Mouse (Mus musculus) liver, embryonic 14.5 days (tissue): Measurements from ENCODE around the gene Pam. TPM values are rescaled to one million over a fixed set of nuclear protein-coding genes. Genes with fewer than 3 reads are reported as not detected.

Experiments used
- ATAC-seq: fragments of 200-750 bp; cut with Nextera tagmentation; 2 replicates; pipeline ENCODE4 v1.8.0; 2017; ENCODE audit warnings: moderate number of reproducible peaks, mild to moderate bottlenecking, moderate library complexity; ENCODE audit not compliant: insufficient read depth
- DNase-seq, 3 experiments: peaks; one replicate each; pipeline ENCODE4 v3.0.0-alpha.2; 2012 to 2013; ENCODE audit warnings: low read depth in 3 of 3, low spot score in 3 of 3
- H3K27ac ChIP-seq: fragments of 300-500 bp; sonication (generic); 2 replicates; pipeline ENCODE4 v1.5.1; 2014; ENCODE audit warnings: moderate library complexity, mild to moderate bottlenecking, control low read depth, inconsistent platforms
- H3K27me3 ChIP-seq: fragments of 300-500 bp; sonication (generic); 2 replicates; pipeline ENCODE4 v1.6.1; 2014; ENCODE audit warnings: mild to moderate bottlenecking, low read length, moderate library complexity; ENCODE audit not compliant: control insufficient read depth, insufficient read depth
- H3K36me3 ChIP-seq: fragments of 300-500 bp; sonication (generic); replicated peaks from 2 replicates; pipeline ENCODE4 v1.6.1; 2014; ENCODE audit warnings: low read depth; ENCODE audit not compliant: control insufficient read depth, insufficient read depth
- H3K4me1 ChIP-seq, 2 experiments: fragments of 200-500 bp in 1 of 2; fragments of 300-500 bp in 1 of 2; sonication (generic) in 1 of 2; replicated peaks; 2 replicates each; pipeline ENCODE4 v1.6.1; 2012 to 2014; ENCODE audit warnings: antibody characterized with exemption in 1 of 2, inconsistent platforms in 1 of 2, low read length in 1 of 2; ENCODE audit not compliant: control insufficient read depth in 2 of 2, insufficient read depth in 2 of 2
- H3K4me2 ChIP-seq: fragments of 300-500 bp; sonication (generic); 2 replicates; pipeline ENCODE4 v1.6.1; 2014; ENCODE audit warnings: low read depth, mild to moderate bottlenecking, control low read depth, moderate library complexity
- H3K4me3 ChIP-seq, 2 experiments: fragments of 200-500 bp in 1 of 2; fragments of 300-500 bp in 1 of 2; sonication (generic) in 1 of 2; 2 replicates each; pipeline ENCODE4 v1.5.1; 2012 to 2014; ENCODE audit warnings: low read depth in 2 of 2, low read length in 2 of 2, mild to moderate bottlenecking in 2 of 2, control low read depth in 1 of 2, inconsistent platforms in 1 of 2, moderate library complexity in 1 of 2; ENCODE audit not compliant: insufficient read depth in 1 of 2
- H3K9ac ChIP-seq: fragments of 300-500 bp; sonication (generic); replicated peaks from 2 replicates; pipeline ENCODE4 v1.6.1; 2014; ENCODE audit warnings: mild to moderate bottlenecking, control low read depth, moderate library complexity
- H3K9me3 ChIP-seq: fragments of 300-500 bp; sonication (generic); 2 replicates; pipeline ENCODE4 v1.6.1; 2016; ENCODE audit warnings: low read length, mixed read lengths; ENCODE audit not compliant: control insufficient read depth
- CTCF ChIP-seq: IDR thresholded peaks from 2 replicates; pipeline ENCODE4 v1.5.1; 2016; ENCODE audit warnings: antibody characterized with exemption, low read depth, control low read depth
- EP300 ChIP-seq: IDR thresholded peaks from 2 replicates; pipeline ENCODE4 v1.6.1; 2016; ENCODE audit warnings: antibody characterized with exemption, low read depth
- WGBS: fragments of 180-500 bp; shearing (Covaris S2); extraction: QIAGEN DNeasy Blood & Tissue Kit; methylation state at CpG from one replicate; pipeline ENCODE4 v1.1.7; 2014; ENCODE audit not compliant: insufficient replicate concordance; 5-methylcytosine and 5-hydroxymethylcytosine counted together
- polyA plus RNA-seq, 2 experiments: library from polyadenylated mRNA; depleted of rRNA in 1 of 2; stranded (reverse) in 1 of 2; unstranded in 1 of 2; fragments of >200 nt; fragmentation: Nextera tagmentation in 1 of 2; extraction: Ambion mirVana in 1 of 2; gene quantifications; 2 replicates each; pipeline versions ENCODE4 v1.2.1 to v1.2.3; 2012 to 2014

Gene Pam
- polyA plus RNA-seq, 2 experiments = 5.1 to 7.6 TPM

GRCm38 (mm10) chr1:97938053-97938452 is 157.4 kb downstream of the Pam start:
- Histone ChIP-seq H3K27me3 (no peaks in the 10 kb centered on the region), H3K9me3 (no peaks in the 10 kb centered on the region), H3K4me1 (no peaks in the 10 kb centered on the region), H3K4me2 (no peak overlapping the region), H3K27ac (no peak overlapping the region), H3K36me3 (no peaks in the 10 kb centered on the region), H3K9ac (no peak overlapping the region), H3K4me3 (no peak overlapping the region)
- 51% methylated on average over 3 of the region's 3 CpGs for WGBS
- ATAC-seq (no peak), DNase-seq (no peak)
- TF ChIP-seq EP300 (no peak), CTCF (no peak)

- no peak for ATAC-seq
Observed at GRCm38 (mm10) chr1:97934940-97935339, 160.5 kb downstream of the Pam start.

GRCm38 (mm10) chr1:97931220-97931619 is 164.2 kb downstream of the Pam start:
- DNase-seq = no peak
- Histone ChIP-seq H3K9me3 (no peaks in the 10 kb centered on the region), H3K27ac (no peak overlapping the region), H3K36me3 (no peaks in the 10 kb centered on the region), H3K27me3 (no peaks in the 10 kb centered on the region), H3K4me3 (no peak overlapping the region), H3K4me2 (no peak overlapping the region), H3K9ac (no peak overlapping the region), H3K4me1 (no peaks in the 10 kb centered on the region)
- no peak for TF ChIP-seq CTCF
- no peak for TF ChIP-seq EP300
- whole genome bisulfite sequencing = 67% methylated on average over 4 of the region's 4 CpGs
- ATAC-seq = no peak

More at GRCm38 (mm10) chr1:97934940-97935339, 160.5 kb downstream of the Pam start:
- no peak overlapping the region for H3K4me2 ChIP-seq
- H3K27ac ChIP-seq = no peak overlapping the region
- H3K36me3 ChIP-seq = no peaks in the 10 kb centered on the region
- no peak overlapping the region for H3K4me3 ChIP-seq
- no peak for TF ChIP-seq CTCF
- TF ChIP-seq EP300 = no peak
- DNase-seq = no peak
- no peaks in the 10 kb centered on the region for H3K9me3 ChIP-seq
- H3K27me3 ChIP-seq = no peaks in the 10 kb centered on the region
- no peak overlapping the region for H3K9ac ChIP-seq
- no peaks in the 10 kb centered on the region for H3K4me1 ChIP-seq

GRCm38 (mm10) chr1:97929415-97930028 is 165.9 kb downstream of the Pam start:
- no peaks in the 10 kb centered on the region for H3K36me3 ChIP-seq
- H3K4me1 ChIP-seq = no peaks in the 10 kb centered on the region
- no peak overlapping the region for H3K4me2 ChIP-seq
- H3K4me3 ChIP-seq = no peak overlapping the region
- DNase-seq (no peak), ATAC-seq (no peak)
- TF ChIP-seq EP300 (no peak), CTCF (no peak)
- 64% methylated on average over 4 of the region's 4 CpGs for WGBS
- H3K27me3 ChIP-seq = no peaks in the 10 kb centered on the region
- H3K9me3 ChIP-seq = no peaks in the 10 kb centered on the region
- no peak overlapping the region for H3K9ac ChIP-seq
- no peak overlapping the region for H3K27ac ChIP-seq

GRCm38 (mm10) chr1:97926789-97927188 is 168.7 kb downstream of the Pam start:
- WGBS = 68% methylated on average over 7 of the region's 7 CpGs
- no peak overlapping the region for H3K4me2 ChIP-seq
- DNase-seq = no peak
- H3K27me3 ChIP-seq = no peaks in the 10 kb centered on the region
- H3K4me1 ChIP-seq = no peaks in the 10 kb centered on the region
- H3K9ac ChIP-seq = no peak overlapping the region
- TF ChIP-seq EP300 (no peak), CTCF (no peak)
- ATAC-seq = no peak
- H3K27ac ChIP-seq = no peak overlapping the region
- no peaks in the 10 kb centered on the region for H3K36me3 ChIP-seq
- no peak overlapping the region for H3K4me3 ChIP-seq
- no peaks in the 10 kb centered on the region for H3K9me3 ChIP-seq
